Mouse (Mus musculus) heart, embryonic 12.5 days (tissue): ENCODE data around the gene Evi2. TPM values are rescaled to one million over a fixed set of nuclear protein-coding genes. Genes with fewer than 3 reads are reported as not detected.

Source experiments
- ATAC-seq: fragments of 200-750 bp; cut with Nextera tagmentation; 2 replicates; pipeline ENCODE4 v1.8.0; 2017; ENCODE audit warnings: moderate TSS enrichment, moderate library complexity; ENCODE audit not compliant: insufficient number of reproducible peaks, low FRiP score
- H3K27ac ChIP-seq: fragments of 300-500 bp; sonication (generic); 2 replicates; pipeline ENCODE4 v1.5.1; 2016; ENCODE audit warnings: mild to moderate bottlenecking, moderate library complexity; ENCODE audit not compliant: poor library complexity, severe bottlenecking
- H3K27me3 ChIP-seq: fragments of 300-500 bp; sonication (generic); replicated peaks from 2 replicates; pipeline ENCODE4 v1.6.1; 2016; ENCODE audit warnings: mild to moderate bottlenecking, moderate library complexity
- H3K36me3 ChIP-seq: fragments of 300-500 bp; sonication (generic); 2 replicates; pipeline ENCODE4 v1.6.1; 2016; ENCODE audit warnings: mild to moderate bottlenecking, moderate library complexity
- H3K4me1 ChIP-seq: fragments of 300-500 bp; sonication (generic); replicated peaks from 2 replicates; pipeline ENCODE4 v1.6.1; 2016; ENCODE audit warnings: mild to moderate bottlenecking
- H3K4me2 ChIP-seq: fragments of 300-500 bp; sonication (generic); 2 replicates; pipeline ENCODE4 v1.6.1; 2016; ENCODE audit warnings: mild to moderate bottlenecking, moderate library complexity
- H3K4me3 ChIP-seq: fragments of 300-500 bp; sonication (generic); 2 replicates; pipeline ENCODE4 v1.5.1; 2016; ENCODE audit warnings: mild to moderate bottlenecking
- H3K9ac ChIP-seq: fragments of 300-500 bp; sonication (generic); 2 replicates; pipeline ENCODE4 v1.6.1; 2016; ENCODE audit warnings: mild to moderate bottlenecking, moderate library complexity
- H3K9me3 ChIP-seq: fragments of 300-500 bp; sonication (generic); replicated peaks from 2 replicates; pipeline ENCODE4 v1.6.1; 2016; ENCODE audit warnings: mild to moderate bottlenecking, moderate library complexity
- WGBS: fragments of 180-500 bp; shearing (Covaris S2); methylation state at CpG from one replicate; pipeline ENCODE4 v1.1.7; 2016; 5-methylcytosine and 5-hydroxymethylcytosine counted together
- polyA plus RNA-seq: library from polyadenylated mRNA; unstranded; fragments of >200 nt; fragmentation: Nextera tagmentation; extraction: Ambion mirVana; gene quantifications from 2 replicates; pipeline ENCODE4 v1.2.1, GENCODE M21; 2016

Evi2 gene
- polyA plus RNA-seq, 1 experiment from 2014 or later: 0.64 TPM

GRCm38 (mm10) chr11:79502917-79503316 lies 27.5 kb downstream of the Evi2 start:
- ATAC-seq: no peak
- Histone ChIP-seq H3K4me3 (no peak overlapping the region), H3K9me3 (no peaks in the 10 kb centered on the region), H3K4me1 (no peaks in the 10 kb centered on the region), H3K27ac (no peak overlapping the region), H3K4me2 (no peak overlapping the region), H3K36me3 (no peaks in the 10 kb centered on the region), H3K27me3 (no peaks in the 10 kb centered on the region), H3K9ac (no peak overlapping the region)
- WGBS: 68% methylated on average over 2 of the region's 2 CpGs

GRCm38 (mm10) chr11:79494976-79495800 lies 35.2 kb downstream of the Evi2 start:
- Histone ChIP-seq H3K9ac (no peak overlapping the region), H3K4me3 (no peak overlapping the region), H3K36me3 (peaks cover 10% of the 10 kb centered on the region), H3K9me3 (no peaks in the 10 kb centered on the region), H3K27ac (no peak overlapping the region), H3K4me1 (0 out of 2 replicates have a peak, but pooled peaks cover 9% of the 10 kb centered on the region), H3K27me3 (no peaks in the 10 kb centered on the region), H3K4me2 (no peak overlapping the region)
- ATAC-seq: no peak
- WGBS: 68% methylated on average over 10 of the region's 10 CpGs

- no peak for ATAC-seq
- H3K9me3 ChIP-seq: no peaks in the 10 kb centered on the region
- H3K27me3 ChIP-seq: no peaks in the 10 kb centered on the region
- no peak overlapping the region for H3K4me3 ChIP-seq
- no peaks in the 10 kb centered on the region for H3K4me1 ChIP-seq
- H3K36me3 ChIP-seq: peaks cover 26% of the 10 kb centered on the region
- H3K9ac ChIP-seq: no peak overlapping the region
- H3K4me2 ChIP-seq: no peak overlapping the region
- no peak overlapping the region for H3K27ac ChIP-seq
These were observed 45.7 kb downstream of the Evi2 start for GRCm38 (mm10) chr11:79484721-79485120.

GRCm38 (mm10) chr11:79483876-79484528 lies 46.4 kb downstream of the Evi2 start:
- WGBS: 80% methylated on average over 7 of the region's 7 CpGs
- Histone ChIP-seq H3K9ac (no peak overlapping the region), H3K4me1 (no peaks in the 10 kb centered on the region), H3K4me3 (no peak overlapping the region), H3K36me3 (peaks cover 27% of the 10 kb centered on the region), H3K9me3 (no peaks in the 10 kb centered on the region), H3K4me2 (no peak overlapping the region), H3K27me3 (no peaks in the 10 kb centered on the region), H3K27ac (no peak overlapping the region)
- no peak for ATAC-seq

GRCm38 (mm10) chr11:79483392-79483791 lies 47.0 kb downstream of the Evi2 start:
- no peak overlapping the region for H3K4me3 ChIP-seq

GRCm38 (mm10) chr11:79468097-79468496 lies 62.3 kb downstream of the Evi2 start:
- H3K27me3 ChIP-seq: no peaks in the 10 kb centered on the region
- no peak for ATAC-seq
- no peak overlapping the region for H3K9ac ChIP-seq
- no peak overlapping the region for H3K4me2 ChIP-seq
- no peak overlapping the region for H3K27ac ChIP-seq
- 81% methylated on average over 1 of the region's 1 CpGs for WGBS
- H3K9me3 ChIP-seq: no peaks in the 10 kb centered on the region
- 0 out of 2 replicates have a peak, but pooled peaks cover 7% of the 10 kb centered on the region for H3K4me1 ChIP-seq
- no peak overlapping the region for H3K4me3 ChIP-seq
- peaks cover 44% of the 10 kb centered on the region for H3K36me3 ChIP-seq

More at GRCm38 (mm10) chr11:79483392-79483791, 47.0 kb downstream of the Evi2 start:
- no peaks in the 10 kb centered on the region for H3K4me1 ChIP-seq
- no peaks in the 10 kb centered on the region for H3K9me3 ChIP-seq
- ATAC-seq: no peak
- H3K9ac ChIP-seq: no peak overlapping the region
- no peaks in the 10 kb centered on the region for H3K27me3 ChIP-seq
- no peak overlapping the region for H3K27ac ChIP-seq
- H3K36me3 ChIP-seq: peaks cover 26% of the 10 kb centered on the region
- 91% methylated on average over 6 of the region's 6 CpGs for WGBS
- no peak overlapping the region for H3K4me2 ChIP-seq

Other genes with a start within 250 kb of the Evi2 start
- gene Gm9964, start 233.7 kb downstream of the Evi2 start, polyA plus RNA-seq: not detected in 2 replicates
- gene Nf1, start 190.9 kb downstream of the Evi2 start, polyA plus RNA-seq: 5.6 and 6.6 TPM in 2 replicates
- 0.08 TPM in 2 replicates for gene Omg, start 26.5 kb downstream of the Evi2 start, polyA plus RNA-seq
- gene Evi2b, start 6.8 kb downstream of the Evi2 start, polyA plus RNA-seq: 0.36 TPM in 1 of 2 replicates, not detected in the other
- 1.1 and 1.7 TPM in 2 replicates for gene Evi2a, start within 50 bp of the Evi2 start, polyA plus RNA-seq
- 0.63 and 0.77 TPM in 2 replicates for gene Rab11fip4, start 60.6 kb upstream of the Evi2 start, polyA plus RNA-seq